Mouse (Mus musculus) forebrain, embryonic 11.5 days (tissue): ENCODE results near the gene Dab1. TPM values are rescaled to one million over a fixed set of nuclear protein-coding genes. Genes with fewer than 3 reads are reported as not detected.

Experiments used
- ATAC-seq: fragments of 200-750 bp; cut with Nextera tagmentation; replicated peaks from 2 replicates; pipeline ENCODE4 v1.8.0; 2017; ENCODE audit warnings: moderate TSS enrichment; ENCODE audit not compliant: low FRiP score
- DNase-seq: peaks from one replicate; pipeline ENCODE4 v3.0.0-alpha.2; 2017; ENCODE audit warnings: low spot score
- H3K27ac ChIP-seq: fragments of 300-500 bp; sonication (generic); 2 replicates; pipeline ENCODE4 v1.5.1; 2014; ENCODE audit warnings: low read depth, low read length
- H3K27me3 ChIP-seq: fragments of 300-500 bp; sonication (generic); 2 replicates; pipeline ENCODE4 v1.6.1; 2014; ENCODE audit warnings: mild to moderate bottlenecking, low read length, mixed read lengths; ENCODE audit not compliant: control insufficient read depth, insufficient read depth
- H3K36me3 ChIP-seq: fragments of 300-500 bp; sonication (generic); 2 replicates; pipeline ENCODE4 v1.6.1; 2014; ENCODE audit warnings: mild to moderate bottlenecking, low read length, moderate library complexity, mixed read lengths; ENCODE audit not compliant: control insufficient read depth, insufficient read depth
- H3K4me1 ChIP-seq: fragments of 300-500 bp; sonication (generic); replicated peaks from 2 replicates; pipeline ENCODE4 v1.6.1; 2014; ENCODE audit warnings: low read length, mixed read lengths; ENCODE audit not compliant: control insufficient read depth, insufficient read depth
- H3K4me2 ChIP-seq: fragments of 300-500 bp; sonication (generic); 2 replicates; pipeline ENCODE4 v1.6.1; 2014; ENCODE audit warnings: low read depth, mild to moderate bottlenecking, low read length, moderate library complexity, mixed read lengths; ENCODE audit not compliant: severe bottlenecking
- H3K4me3 ChIP-seq: fragments of 300-500 bp; sonication (generic); 2 replicates; pipeline ENCODE4 v1.5.1; 2014; ENCODE audit warnings: low read depth, low read length
- H3K9ac ChIP-seq: fragments of 300-500 bp; sonication (generic); 2 replicates; pipeline ENCODE4 v1.6.1; 2014; ENCODE audit warnings: low read length
- H3K9me3 ChIP-seq: fragments of 300-500 bp; sonication (generic); 2 replicates; pipeline ENCODE4 v1.6.1; 2016; ENCODE audit warnings: low read length, mixed read lengths; ENCODE audit not compliant: control insufficient read depth
- WGBS: fragments of 180-500 bp; shearing (Covaris S2); extraction: QIAGEN DNeasy Blood & Tissue Kit; methylation state at CpG from one replicate; pipeline ENCODE4 v1.1.7; 2014; 5-methylcytosine and 5-hydroxymethylcytosine counted together
- polyA plus RNA-seq: library from polyadenylated mRNA; unstranded; fragments of >200 nt; fragmentation: Nextera tagmentation; extraction: Ambion mirVana; gene quantifications from 2 replicates; pipeline ENCODE4 v1.2.1, GENCODE M21; 2014

The Dab1 gene
- polyA plus RNA-seq, 1 experiment from 2014 or later, result 51.6 TPM

GRCm38 (mm10) chr4:104792111-104792510 is 1173.0 kb downstream of the Dab1 start:
- H3K36me3 ChIP-seq, result no peaks in the 10 kb centered on the region
- 95% methylated on average over 4 of the region's 4 CpGs for WGBS
- H3K27ac ChIP-seq, result no peak overlapping the region
- no peak overlapping the region for H3K4me2 ChIP-seq
- H3K9me3 ChIP-seq, result no peaks in the 10 kb centered on the region
- ATAC-seq (no peak), DNase-seq (no peak)
- no peaks in the 10 kb centered on the region for H3K4me1 ChIP-seq
- no peak overlapping the region for H3K9ac ChIP-seq
- H3K4me3 ChIP-seq, result no peak overlapping the region
- H3K27me3 ChIP-seq, result no peaks in the 10 kb centered on the region
